Mouse (Mus musculus) layer of hippocampus, postnatal 10 days (tissue): ENCODE data around the gene Zbtb37. TPM values are rescaled to one million over a fixed set of nuclear protein-coding genes. Genes with fewer than 3 reads are reported as not detected.

Experiments
- DNase-seq, 2 experiments: peaks; one replicate each; pipeline ENCODE4 v3.0.0; 2021; ENCODE audit warnings: low spot score in 2 of 2
- long read RNA-seq: library from polyadenylated mRNA; stranded (forward); transcript quantifications from one replicate; pipeline ENCODE4 v2.0.0, GENCODE M21; 2023
- total RNA-seq, 2 experiments: library from RNA; stranded (reverse); gene quantifications; 2 replicates each; pipeline ENCODE4 v1.2.3; 2021

The Zbtb37 gene
- 10 to 100 TPM; 19.8 to 20.0 TPM for total RNA-seq
- long read RNA-seq, partial matches to known transcripts: 0 of 3 reads
- long read RNA-seq, other reads (novel, unspliced or antisense): 3 of 3 reads

DNA sequence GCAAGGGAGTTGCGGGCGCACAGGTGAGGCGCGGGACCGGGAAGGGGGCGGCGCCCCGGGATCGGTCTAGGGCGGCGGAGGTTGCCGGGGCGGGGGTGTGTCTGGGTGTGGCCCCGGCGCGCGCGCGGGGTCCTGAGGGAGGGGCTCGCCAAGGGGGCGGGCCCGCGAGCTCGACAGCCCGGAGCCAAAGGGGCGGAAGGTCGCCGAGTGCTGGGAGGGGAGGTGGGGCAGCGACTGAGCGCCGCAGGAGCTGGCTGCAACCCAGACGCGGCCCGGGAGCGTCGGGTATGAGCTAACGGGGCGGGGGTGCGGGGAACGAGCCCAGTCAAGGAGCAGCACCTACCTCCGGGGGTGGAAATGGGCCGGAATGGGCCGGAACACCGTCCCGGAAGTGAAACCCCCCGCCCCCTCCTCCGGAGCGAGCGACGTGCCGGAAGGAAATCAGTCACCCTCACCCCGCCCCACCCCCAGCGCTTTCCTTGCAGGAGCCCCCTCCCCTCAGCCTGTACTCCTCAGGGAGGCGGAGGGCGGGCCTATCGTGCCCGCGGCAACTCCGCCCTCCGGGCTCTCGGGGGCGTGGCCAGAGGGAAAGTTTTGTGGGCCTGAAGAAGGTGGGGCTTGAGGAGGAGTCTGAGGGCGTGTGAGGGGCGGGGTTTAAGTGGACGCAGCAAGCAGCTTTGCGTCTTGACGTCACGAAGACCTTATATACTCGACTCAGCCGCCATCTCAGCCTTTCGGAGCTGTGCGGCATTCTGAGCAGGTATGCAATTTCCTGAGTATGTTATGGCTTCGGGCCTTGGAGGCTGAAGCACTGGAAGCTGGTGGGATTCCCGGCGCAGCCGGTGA is at the start of gene Zbtb37:
TSS of gene Zbtb37 (minus strand) at position 415 of the 846 bp plus-strand sequence.
- DNase-seq: peak; percentile 98

DNA sequence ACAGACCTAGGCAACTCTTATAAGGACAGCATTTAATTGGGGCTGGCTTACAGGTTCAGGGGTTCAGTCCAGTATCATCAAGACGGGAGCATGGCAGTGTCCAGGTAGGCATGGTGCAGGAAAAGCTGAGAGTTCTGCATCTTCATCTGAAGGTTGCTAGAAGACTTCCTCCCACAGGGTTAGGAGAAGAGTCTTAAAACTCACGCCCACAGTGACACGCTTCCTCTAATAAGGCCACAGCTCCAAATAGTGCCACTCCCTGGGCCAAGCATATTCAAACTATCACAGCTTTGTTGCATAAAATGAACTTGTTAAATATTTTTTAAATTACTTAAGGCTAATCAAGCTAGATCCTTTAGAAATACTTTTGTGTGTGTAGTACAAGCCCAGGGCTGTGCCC is 42.6 kb upstream of the Zbtb37 start:
- DNase-seq: no peak

DNA sequence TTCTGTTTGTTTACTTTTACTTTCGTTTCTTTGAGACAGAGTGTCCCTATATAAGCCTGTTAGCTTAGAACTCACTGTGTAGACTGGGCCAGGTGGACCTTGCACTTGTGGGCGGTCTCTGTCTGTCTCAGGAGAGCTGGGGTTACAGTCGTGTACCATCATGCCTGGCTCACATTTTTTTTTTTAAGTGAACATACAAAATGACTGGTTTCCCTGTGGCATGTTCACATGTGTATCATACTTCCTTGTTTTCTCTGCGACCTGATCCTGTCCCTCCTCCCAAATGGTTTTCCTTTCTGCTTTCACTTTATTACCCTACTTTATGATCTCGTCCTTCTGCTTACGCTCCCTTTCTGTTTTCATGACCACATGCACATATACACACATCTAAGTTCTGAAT is 41.6 kb upstream of the Zbtb37 start:
- no peak for DNase-seq

DNA sequence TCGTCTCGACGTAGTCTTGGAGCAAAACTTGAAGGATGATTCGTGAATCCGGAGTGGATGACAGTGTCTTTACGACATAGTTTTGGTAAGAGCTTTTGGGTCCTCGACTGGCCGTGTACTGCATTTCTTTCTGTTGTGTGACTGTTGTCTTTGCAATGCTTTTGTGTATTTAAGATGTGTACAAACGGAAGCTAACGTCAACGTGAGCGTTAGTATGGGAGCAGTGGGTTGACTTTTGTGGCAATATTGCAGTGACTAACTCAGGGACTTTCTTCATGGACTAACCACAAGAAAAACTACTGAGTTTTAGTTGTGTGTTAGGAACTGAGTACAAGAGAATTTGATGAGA is 36.6 kb upstream of the Zbtb37 start:
- no peak for DNase-seq

DNA sequence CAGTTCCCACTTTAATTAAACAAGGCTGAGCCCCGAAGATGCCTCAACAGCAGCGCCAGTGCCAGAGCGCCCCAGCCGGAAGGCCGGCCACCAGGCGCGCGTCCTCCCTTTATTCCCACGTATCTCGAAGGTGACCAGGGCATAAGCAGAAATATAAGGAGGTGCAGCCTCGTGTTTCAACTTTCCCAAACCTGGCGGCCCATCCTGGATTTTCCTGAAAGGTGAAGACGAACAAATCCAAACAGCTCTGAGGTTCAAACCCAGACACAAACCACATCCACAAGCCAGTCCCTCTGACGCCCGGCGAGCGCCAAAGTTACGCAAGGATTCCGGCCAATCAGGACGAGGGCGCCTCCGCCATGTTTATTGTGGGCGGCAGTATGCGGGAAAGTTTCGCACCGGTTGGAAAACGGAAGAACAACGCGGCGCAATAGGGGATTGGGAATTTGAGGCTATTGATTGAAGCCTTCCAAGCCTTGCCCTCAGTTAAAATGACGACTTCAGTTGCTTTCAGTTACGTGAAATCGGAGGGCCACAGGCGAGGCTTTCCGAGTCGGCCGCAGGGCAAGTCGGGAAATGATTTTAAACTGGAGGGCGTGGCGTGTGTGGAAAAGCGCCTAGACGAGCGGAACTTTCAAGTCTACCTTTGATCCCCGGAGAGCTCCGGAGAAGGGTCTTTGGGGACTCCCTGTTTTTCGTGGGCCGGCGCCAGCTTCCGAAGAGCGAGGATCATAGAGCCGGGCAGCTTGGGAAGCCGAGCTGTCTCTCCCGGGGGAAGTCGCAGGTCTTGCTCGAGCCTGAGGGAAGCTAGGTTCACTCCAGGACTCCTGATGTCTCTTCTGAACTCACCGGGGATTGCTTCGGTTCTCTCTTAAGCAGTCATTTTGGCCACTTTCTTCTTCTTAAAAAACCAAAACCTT is 36.0 kb upstream of the Zbtb37 start, which contains the start of the genes Dars2 and Cenpl:
TSS of gene Dars2 (minus strand) at position 307 of the 920 bp plus-strand sequence.
TSS of gene Cenpl (plus strand) at position 362 of the 920 bp plus-strand sequence.
- peak; percentile 95 to 97 for DNase-seq

DNA sequence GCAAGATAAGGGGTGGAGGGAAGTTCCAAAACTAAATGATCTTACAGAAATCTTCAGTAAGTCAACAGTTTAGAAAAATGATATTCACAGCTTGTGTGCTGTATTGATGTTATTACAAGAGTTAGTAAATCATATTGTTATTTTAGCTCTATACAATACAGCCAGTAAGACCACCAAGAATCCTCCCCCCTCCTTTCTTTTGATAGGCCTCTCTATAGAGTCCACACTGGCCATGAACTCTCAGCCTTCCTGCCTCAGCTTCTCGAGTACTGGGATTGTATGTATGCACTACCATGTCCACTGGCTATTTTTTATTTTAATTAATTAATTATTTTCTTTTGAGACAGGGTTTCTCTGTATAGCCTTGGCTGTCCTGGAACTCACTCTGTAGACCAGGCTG is 28.7 kb upstream of the Zbtb37 start:
- DNase-seq: no peak

DNA sequence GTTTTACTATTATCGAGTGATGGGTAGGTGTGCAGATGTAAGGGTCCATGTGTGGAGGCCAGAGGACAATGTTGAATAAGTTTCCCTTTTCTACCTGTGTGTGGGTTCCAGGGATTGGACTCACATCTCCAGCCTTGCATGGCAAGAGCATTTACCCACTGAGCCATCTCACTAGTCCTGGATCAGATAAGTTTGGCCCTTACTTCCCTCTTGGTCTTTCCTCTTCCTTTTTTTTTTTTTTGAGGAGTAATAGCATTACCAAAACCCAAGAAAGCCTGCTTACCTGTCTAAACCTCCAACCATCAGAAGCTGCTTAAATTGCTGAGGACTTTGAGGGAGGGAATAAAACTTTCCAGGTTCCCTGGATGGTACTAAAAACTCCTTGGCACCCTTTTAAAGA is 22.5 kb upstream of the Zbtb37 start:
- no peak for DNase-seq

DNA sequence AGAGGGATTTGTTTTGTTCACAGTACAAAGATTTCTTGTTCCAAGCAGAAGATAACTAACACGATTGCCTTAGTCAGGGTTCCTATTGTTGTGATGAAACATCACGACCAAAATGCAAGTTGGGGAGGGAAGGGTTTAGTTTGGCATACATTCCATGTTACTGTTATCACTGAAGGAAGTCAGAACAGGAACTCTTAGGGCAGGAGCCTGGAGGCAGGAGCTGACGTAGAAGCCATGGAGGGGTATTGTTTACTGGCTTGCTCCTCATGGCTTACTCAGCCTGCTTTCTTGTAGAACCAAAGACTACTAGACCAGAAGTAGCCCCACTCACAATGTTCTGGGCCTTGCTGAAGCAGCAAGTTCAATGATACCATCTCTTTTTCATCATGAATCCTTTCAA is 12.3 kb upstream of the Zbtb37 start:
- DNase-seq: no peak

DNA sequence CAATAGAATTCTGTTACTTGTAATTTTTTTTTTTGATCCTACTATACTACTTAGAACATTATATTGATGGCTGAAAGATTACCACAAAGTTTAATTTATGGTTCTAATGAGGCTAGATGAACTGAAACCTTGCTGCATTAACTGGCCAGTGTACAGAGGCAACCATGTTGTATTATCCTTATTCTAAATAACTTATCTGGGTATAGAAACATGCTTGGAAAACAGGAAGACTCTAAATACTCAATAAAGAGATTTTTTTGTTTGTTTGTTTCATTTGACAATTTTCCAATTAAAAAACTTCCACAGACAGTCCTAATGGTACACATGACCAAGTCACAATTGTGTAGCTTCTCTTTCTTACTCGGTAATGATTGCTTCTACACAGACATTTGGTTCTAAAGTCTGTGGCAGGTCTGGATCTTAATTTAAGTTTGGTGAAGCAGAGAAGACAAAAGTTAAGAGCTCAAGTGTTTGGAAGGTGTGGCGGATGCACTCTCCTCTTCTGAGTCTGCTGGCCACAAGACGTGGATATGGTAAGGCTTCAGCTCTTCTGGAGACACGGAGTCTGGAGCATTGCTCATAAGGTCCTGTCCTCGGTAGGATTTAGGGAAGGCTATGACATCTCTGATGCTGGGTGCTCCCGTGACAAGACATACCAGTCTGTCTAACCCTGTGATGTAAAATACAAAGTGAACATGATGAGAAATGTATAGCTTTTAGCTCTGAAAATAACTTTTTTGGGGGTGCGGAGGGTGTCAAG is 6.8 kb upstream of the Zbtb37 start:
- DNase-seq: no peak

DNA sequence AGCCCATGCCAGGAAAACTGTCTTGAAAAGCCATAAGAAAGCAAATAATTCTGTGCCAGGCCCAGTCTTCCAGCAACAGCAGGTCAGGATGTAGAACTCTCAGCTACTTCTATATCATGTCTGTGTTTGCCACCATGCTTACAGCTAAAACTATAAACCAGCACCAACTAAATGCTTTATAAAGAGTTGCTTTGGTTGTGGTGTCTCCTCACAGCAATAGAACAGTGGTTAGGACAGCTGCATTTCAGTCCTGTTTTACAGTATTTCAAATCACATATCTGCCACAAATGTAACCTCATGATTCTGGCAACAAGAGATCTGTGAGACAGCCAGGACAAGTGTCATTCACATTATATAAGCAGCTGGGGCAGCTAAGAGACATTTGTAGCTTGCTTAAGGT is 6.2 kb upstream of the Zbtb37 start:
- DNase-seq: no peak

DNA sequence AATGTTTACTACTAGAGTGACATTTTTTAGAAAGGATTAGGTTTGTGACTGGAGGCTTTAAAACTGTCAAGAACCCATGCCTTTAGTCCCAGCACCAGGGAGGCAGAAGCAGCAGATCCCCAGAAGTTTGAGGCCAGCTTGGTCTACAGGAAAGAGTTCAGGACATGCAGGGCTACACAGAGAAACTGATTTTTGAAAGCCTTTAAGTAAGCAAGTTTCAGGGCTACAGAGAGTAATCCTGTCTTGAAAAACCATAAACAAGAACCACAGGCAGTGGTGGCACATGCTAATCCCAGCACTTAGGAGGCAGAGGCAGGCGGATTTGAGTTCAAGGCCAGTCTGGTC is 5.7 kb upstream of the Zbtb37 start:
- no peak for DNase-seq

DNA sequence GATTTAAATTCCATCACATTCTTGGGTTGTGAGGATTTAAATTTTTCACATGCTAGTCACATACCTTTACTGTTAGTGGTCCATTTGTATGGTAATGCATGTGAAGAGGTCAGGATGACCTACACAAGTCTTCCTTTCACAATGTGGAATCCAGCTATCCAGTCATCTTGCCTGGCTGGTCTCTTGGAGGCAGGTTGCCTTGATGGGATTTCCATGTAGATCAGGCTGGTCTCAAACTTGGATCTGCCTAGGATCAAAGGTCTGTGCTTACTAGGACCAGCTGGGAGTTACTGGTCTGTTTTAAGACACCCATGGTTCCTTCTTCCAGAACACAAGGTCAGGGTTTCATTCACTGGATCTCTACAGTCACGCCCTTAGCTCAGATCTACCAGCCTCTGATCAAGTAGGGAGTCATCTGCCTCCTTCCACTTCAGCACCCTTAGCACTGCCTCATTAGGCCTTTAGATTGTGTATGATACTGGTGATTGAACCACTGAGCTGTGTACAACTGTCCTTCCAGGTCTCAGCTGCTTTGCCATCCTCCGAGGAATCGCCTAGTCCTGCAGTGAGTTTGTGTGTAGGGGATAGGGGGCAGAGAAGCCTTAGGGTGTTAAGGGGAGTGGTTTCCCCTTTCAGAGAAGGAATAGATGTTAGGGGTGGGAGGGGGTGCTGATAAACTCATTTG is 5.2 kb upstream of the Zbtb37 start:
- DNase-seq: peak; percentile 13 to 22

DNA sequence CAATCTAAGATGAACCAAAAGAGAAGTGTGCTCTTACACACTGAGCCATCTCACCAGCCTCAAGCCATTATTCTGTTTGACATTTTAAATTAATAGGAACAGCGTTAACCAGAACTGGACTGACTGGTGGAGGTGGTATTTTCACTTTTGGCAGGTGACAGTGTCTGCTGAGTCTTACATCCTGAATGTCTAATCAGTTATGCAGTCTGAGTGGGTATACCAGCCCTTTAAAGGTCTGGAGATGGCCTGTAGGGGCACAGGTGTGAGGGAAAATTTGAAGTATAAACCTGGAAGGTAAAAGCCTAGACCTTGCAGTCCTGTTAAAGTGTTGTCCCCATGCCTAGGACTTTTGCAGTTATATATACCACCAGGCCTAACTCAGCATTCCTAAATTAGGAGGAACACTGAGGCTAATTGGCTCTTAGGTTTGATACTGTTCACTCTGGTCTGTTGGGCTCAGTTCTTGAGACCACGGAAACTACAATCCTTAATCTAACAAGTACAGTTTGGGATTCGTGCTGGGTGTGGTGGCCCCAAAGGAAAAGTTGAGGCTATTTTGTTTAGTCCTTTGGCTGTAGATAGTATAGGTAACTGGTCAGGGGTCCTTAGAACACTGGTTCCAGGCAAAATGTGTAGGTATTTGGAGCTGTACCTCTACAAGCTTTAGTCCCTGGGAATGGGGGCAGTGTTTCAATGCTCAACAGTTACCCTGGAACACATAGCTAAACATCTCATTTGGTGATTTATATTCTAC is 4.5 kb upstream of the Zbtb37 start:
- DNase-seq: peak in 1 of 2 experiments; percentile 4

DNA sequence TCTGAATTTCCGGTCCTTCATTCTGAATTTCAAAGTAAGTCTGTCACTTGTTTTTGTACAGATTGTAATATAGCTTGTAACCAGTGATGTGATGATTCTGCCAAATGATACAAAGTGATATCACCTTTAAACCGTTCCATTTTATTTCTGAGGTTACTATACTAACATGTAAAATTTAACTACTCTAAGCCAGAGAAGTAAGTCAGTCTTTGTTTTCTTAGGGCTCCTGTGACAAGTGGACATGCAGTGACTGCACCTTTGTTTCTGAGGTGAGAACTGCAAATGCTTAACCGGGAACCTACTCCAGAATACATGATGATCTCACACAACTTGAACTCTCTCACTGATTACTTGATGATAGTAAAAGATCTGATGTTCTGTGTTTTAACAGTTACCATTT is 3.4 kb upstream of the Zbtb37 start:
- no peak for DNase-seq

DNA sequence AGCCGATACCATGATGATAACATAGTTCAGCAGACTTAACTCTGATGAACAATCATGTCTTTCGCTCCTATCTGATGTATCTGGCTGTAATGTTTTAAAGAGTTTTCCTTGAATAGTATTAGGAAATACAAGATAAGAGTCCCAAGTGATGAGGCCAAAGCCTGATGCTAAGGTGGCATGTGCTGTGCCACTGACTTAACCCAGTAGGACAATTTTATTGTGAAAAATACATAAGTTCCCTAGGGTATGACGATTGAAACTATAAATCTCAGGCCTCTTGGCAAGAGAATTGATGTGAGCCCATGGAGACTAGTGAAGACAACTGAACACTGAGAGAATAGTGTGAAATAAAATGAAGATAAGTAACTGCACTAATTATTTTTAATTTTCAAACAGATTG is 3.0 kb upstream of the Zbtb37 start:
- no peak for DNase-seq

DNA sequence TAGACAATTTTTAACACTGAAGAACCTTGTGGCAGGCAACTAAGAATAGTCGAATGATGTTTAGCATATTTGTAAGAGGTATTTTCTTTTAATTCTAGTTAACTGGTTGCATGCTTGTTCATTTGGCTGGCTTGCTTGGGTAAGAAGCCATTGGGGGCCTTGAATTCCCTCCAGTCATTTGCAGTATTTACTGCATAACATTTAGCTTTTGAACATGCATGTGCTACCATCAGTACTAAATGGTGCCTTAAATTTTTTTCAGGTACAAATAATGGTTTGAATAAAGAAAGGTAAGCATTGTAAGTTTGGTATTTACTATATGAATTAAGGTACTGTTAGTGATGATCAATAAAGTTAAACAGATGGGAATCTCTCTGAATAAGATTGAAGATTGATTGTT is 2.4 kb upstream of the Zbtb37 start:
- no peak for DNase-seq

DNA sequence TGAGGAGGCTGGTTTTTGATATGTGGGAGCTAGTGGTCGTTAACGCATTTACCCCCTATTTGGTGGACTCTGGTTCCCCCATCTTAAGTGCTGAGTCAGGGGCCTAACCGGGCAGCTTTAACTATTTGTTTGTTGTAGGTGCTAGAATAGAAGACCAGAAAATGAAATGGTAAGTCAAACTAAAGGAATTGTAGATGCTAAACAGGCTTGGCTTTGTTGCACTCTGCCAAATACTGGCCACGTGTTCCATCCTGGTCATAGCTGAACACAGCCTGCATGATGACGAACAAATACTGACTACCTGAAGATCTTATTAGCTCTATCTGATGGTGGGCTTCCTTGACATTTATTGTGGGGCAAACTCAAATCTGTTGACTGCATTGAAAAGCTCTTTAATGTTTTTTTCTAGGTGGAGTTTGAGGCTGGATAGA is 1.8 kb upstream of the Zbtb37 start:
- DNase-seq: peak; percentile 12 to 30

DNA sequence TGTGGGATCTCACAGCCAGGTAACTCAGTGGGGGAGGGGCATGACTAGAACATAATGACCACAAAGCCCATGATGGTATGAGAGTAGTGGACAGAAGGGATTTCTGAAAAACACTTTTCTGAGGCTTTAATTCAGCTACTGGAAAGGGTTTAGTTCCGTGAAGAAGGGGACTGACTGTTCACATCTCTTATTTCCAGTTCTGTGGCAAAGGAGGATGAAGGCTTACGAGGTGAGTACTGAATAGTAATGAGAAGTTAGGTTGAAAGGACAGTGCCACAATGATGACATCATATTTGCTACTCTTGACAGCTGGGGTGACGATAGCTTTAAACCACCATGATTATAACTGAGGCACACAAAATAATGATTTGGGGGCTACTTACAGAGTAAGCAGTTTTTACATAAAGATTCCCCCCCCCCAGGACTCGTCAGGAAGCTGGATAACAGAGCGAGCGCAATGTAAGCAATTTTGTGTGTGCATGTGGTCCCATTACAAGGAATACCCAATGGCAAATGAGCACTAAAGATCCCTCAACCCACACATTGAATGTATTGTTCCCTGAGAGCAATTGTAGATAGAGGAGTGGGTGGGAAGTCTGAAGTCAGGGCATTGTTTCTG is 1.2 kb upstream of the Zbtb37 start:
- DNase-seq: no peak

DNA sequence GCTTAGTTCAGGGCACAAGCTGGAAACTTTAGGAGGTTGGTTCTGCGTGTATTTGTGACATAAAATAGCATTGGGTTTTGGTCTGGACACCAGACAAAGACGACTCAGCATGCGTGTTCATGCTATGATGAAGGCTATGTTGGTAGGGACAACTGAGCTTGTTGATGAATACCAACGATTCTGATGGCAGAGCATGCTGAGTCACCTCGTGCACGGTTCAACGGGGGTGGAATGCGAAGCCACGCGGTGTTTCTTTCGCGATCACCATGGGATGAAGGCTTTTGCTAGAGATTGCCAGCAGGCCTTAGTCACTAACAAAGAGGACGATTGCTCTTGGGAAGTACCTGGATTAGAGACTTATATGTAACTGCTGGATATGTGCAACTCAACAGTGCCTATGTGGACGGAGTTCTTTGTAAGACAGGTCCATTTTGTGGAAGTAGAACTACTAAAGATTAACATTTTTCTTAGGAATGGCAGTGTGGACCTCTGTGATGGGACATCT is 684 bp upstream of the Zbtb37 start:
- peak; percentile 39 to 63 for DNase-seq
